Mouse (Mus musculus) heart, embryonic 10.5 days (tissue): ENCODE results near the gene Itih3. TPM values are rescaled to one million over a fixed set of nuclear protein-coding genes. Genes with fewer than 3 reads are reported as not detected.
A peak's percentile ranks its signal among the peaks of the same experiment; 100 is the strongest.

Experiments
- DNase-seq: peaks from one replicate; pipeline ENCODE4 v3.0.0-alpha.2; 2017; ENCODE audit warnings: low spot score
- H3K27ac ChIP-seq: fragments of 300-500 bp; sonication (generic); 2 replicates; pipeline ENCODE4 v1.5.1; 2016; ENCODE audit warnings: mild to moderate bottlenecking
- H3K27me3 ChIP-seq: fragments of 300-500 bp; sonication (generic); 2 replicates; pipeline ENCODE4 v1.6.1; 2016; ENCODE audit warnings: mild to moderate bottlenecking; ENCODE audit not compliant: poor library complexity, insufficient read depth, severe bottlenecking
- H3K36me3 ChIP-seq: fragments of 300-500 bp; sonication (generic); 2 replicates; pipeline ENCODE4 v1.6.1; 2016; ENCODE audit warnings: mild to moderate bottlenecking, moderate library complexity
- H3K4me1 ChIP-seq: fragments of 300-500 bp; sonication (generic); 2 replicates; pipeline ENCODE4 v1.6.1; 2016; ENCODE audit warnings: mild to moderate bottlenecking
- H3K4me3 ChIP-seq: fragments of 300-500 bp; sonication (generic); 2 replicates; pipeline ENCODE4 v1.5.1; 2016; ENCODE audit warnings: mild to moderate bottlenecking, moderate library complexity
- H3K9me3 ChIP-seq: fragments of 300-500 bp; sonication (generic); 2 replicates; pipeline ENCODE4 v1.6.1; 2016; ENCODE audit warnings: mild to moderate bottlenecking, moderate library complexity
- WGBS: fragments of 180-500 bp; shearing (Covaris S2); methylation state at CpG from one replicate; pipeline ENCODE4 v1.1.7; 2016; 5-methylcytosine and 5-hydroxymethylcytosine counted together
- polyA plus RNA-seq: library from polyadenylated mRNA; unstranded; fragments of >200 nt; fragmentation: Nextera tagmentation; extraction: Ambion mirVana; gene quantifications from 2 replicates; pipeline ENCODE4 v1.2.1, GENCODE M21; 2016

Gene Itih3
- polyA plus RNA-seq, 1 experiment from 2014 or later: 5.0 TPM

- Histone ChIP-seq H3K36me3 (no peaks in the 10 kb centered on the region), H3K9me3 (no peaks in the 10 kb centered on the region), H3K4me1 (peaks cover 15% of the 10 kb centered on the region), H3K27me3 (peaks cover 10% of the 10 kb centered on the region; the same call in 1 of the 2 replicates), H3K4me3 (no peak within 1 kb of the TSS), H3K27ac (no peak within 1 kb of the TSS)
- no peak for DNase-seq
- WGBS: 68% methylated on average over 3 of the region's 3 CpGs
These were observed 37.4 kb downstream of the Itih3 start, which contains the start of gene Itih4 for GRCm38 (mm10) chr14:30886204-30886603. Gene Itih4, plus strand, starts transcription at chr14:30886476.

GRCm38 (mm10) chr14:30885298-30885697, 38.3 kb downstream of the Itih3 start:
- WGBS: 11% methylated on average over 3 of the region's 3 CpGs
- no peak for DNase-seq

DNA sequence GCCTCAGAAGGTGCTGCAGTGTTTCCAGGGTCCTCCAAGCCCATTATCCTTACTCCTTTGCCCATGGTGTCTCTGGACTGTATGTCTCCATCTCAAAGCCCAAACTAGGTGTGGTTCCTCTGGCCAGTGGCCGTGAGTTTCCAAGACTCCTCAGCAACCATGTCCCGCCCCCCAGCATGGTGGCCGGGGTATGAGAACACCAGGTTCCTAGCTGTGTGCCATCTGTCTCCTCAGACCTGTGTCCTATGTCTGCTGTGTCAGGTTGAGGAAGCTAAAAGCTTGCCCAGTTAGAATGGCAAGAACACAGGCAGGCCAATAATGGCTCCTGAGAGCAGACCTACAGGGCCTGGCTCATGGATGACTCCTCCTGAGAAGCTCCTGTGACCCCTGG, 41.8 kb downstream of the Itih3 start:
- H3K4me3 ChIP-seq: no peak overlapping the region
- DNase-seq: no peak
- no peaks in the 10 kb centered on the region for H3K9me3 ChIP-seq
- no peaks in the 10 kb centered on the region for H3K27me3 ChIP-seq
- WGBS: 82% methylated on average over 3 of the region's 3 CpGs
- H3K4me1 ChIP-seq: peaks cover 28% of the 10 kb centered on the region
- H3K27ac ChIP-seq: no peak overlapping the region
- 0 out of 2 replicates have a peak, but pooled peaks cover 2% of the 10 kb centered on the region for H3K36me3 ChIP-seq

More at GRCm38 (mm10) chr14:30885298-30885697, 38.3 kb downstream of the Itih3 start:
- Histone ChIP-seq H3K4me3 (no peak overlapping the region), H3K9me3 (no peaks in the 10 kb centered on the region), H3K36me3 (0 out of 2 replicates have a peak, but pooled peaks cover 2% of the 10 kb centered on the region), H3K4me1 (peaks cover 19% of the 10 kb centered on the region), H3K27ac (no peak overlapping the region), H3K27me3 (peaks cover 10% of the 10 kb centered on the region; the same call in 1 of the 2 replicates)

DNA sequence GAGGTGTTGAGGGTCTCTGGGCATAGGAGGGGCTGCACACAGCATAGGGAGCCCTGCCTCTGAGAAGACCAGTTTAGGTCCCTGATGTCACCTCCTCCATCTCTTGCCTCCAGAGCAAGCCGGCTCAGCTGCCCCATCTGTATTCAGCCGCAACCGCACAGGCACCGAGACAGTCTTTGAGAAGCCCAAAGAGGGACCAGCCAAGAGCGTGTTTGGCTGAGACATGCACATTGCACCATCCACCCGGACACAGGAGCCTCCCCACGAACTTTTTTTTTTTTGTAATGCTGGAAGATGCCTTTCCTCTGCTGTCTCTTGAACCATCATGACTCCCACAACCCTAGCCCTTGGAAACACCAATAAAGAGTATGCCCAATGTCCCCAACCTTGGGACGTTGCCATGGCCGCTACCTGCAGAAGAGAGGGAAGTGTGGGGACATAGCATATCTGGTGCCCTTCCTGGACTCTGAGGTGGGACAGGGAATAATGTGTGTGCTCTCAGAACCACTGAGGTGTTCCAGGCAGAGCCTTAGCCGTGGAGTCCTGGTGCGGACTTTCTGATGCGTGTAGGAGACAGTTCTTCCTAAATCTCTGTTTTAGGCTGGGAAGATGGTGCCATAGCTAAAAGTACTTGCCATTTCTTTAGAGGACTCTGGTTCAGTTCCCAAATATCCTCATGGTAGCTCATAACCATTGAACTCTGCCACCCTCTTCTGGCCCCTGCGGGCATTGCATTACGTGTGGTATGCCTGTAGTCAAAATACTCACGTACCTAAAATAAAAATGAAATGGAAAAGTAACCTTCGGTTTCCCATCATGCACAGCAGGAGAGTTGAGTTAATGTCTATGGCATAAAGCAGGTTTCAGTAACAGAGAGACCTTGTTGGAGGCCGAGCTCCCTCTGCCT, 42.5 kb downstream of the Itih3 start:
- H3K36me3 ChIP-seq: 0 out of 2 replicates have a peak, but pooled peaks cover 6% of the 10 kb centered on the region
- no peak for DNase-seq
- no peak overlapping the region for H3K4me3 ChIP-seq
- H3K27me3 ChIP-seq: no peaks in the 10 kb centered on the region
- no peak overlapping the region for H3K27ac ChIP-seq
- WGBS: 76% methylated on average over 17 of the region's 17 CpGs
- no peaks in the 10 kb centered on the region for H3K9me3 ChIP-seq
- H3K4me1 ChIP-seq: peaks cover 33% of the 10 kb centered on the region

DNA sequence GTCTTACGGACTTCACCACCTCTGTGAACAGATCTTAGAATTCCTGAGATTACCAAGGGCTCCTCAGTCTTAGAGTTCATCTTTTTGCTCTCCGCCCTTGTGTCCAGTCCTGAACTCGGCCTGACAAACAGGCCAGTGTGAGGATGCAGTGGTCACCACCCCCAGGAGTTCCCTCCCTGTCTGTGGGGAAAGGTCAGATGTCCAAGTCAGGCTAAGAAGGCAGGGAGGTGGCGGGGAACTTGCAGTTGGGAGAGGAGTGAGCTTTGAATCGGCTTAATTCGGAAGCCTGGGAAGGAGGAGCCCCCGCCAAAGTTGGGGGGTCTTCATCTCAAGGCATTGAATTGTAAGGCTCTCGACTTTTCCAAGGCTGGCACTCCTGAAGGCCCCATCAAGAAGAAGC, 43.3 kb downstream of the Itih3 start:
- 0 out of 2 replicates have a peak, but pooled peaks cover 10% of the 10 kb centered on the region for H3K36me3 ChIP-seq
- 69% methylated on average over 8 of the region's 8 CpGs for WGBS

GRCm38 (mm10) chr14:30879794-30880193, 43.8 kb downstream of the Itih3 start:
- H3K27ac ChIP-seq: peak overlapping the region; percentile 75; the same call in 1 of the 2 replicates
- no peak for DNase-seq
- H3K36me3 ChIP-seq: 0 out of 2 replicates have a peak, but pooled peaks cover 13% of the 10 kb centered on the region
- 62% methylated on average over 9 of the region's 9 CpGs for WGBS
- no peaks in the 10 kb centered on the region for H3K27me3 ChIP-seq
- H3K9me3 ChIP-seq: no peaks in the 10 kb centered on the region
- peaks cover 44% of the 10 kb centered on the region for H3K4me1 ChIP-seq
- H3K4me3 ChIP-seq: no peak overlapping the region

More for the DNA sequence above, 43.3 kb downstream of the Itih3 start:
- Histone ChIP-seq H3K4me1 (peaks cover 41% of the 10 kb centered on the region), H3K27ac (peak overlapping the region; percentile 75; the same call in 1 of the 2 replicates), H3K4me3 (no peak overlapping the region), H3K27me3 (no peaks in the 10 kb centered on the region), H3K9me3 (no peaks in the 10 kb centered on the region)
- DNase-seq: no peak

GRCm38 (mm10) chr14:30878958-30879571, 44.5 kb downstream of the Itih3 start, which contains the start of gene Mustn1:
Gene Mustn1, plus strand, starts transcription at chr14:30879200.
- Histone ChIP-seq H3K4me1 (peaks cover 50% of the 10 kb centered on the region), H3K36me3 (peaks cover 20% of the 10 kb centered on the region; the same call in 1 of the 2 replicates), H3K9me3 (no peaks in the 10 kb centered on the region), H3K27me3 (no peaks in the 10 kb centered on the region), H3K27ac (peak within 1 kb of the TSS; percentile 75; the same call in 1 of the 2 replicates), H3K4me3 (no peak within 1 kb of the TSS)
- no peak for DNase-seq
- 63% methylated on average over 11 of the region's 11 CpGs for WGBS

GRCm38 (mm10) chr14:30877827-30878226, 45.7 kb downstream of the Itih3 start:
- no peak for DNase-seq
- Histone ChIP-seq H3K27me3 (no peaks in the 10 kb centered on the region), H3K4me3 (no peak overlapping the region), H3K27ac (no peak overlapping the region), H3K4me1 (peaks cover 59% of the 10 kb centered on the region), H3K36me3 (peaks cover 26% of the 10 kb centered on the region), H3K9me3 (no peaks in the 10 kb centered on the region)
- WGBS: 88% methylated on average over 3 of the region's 3 CpGs

DNA sequence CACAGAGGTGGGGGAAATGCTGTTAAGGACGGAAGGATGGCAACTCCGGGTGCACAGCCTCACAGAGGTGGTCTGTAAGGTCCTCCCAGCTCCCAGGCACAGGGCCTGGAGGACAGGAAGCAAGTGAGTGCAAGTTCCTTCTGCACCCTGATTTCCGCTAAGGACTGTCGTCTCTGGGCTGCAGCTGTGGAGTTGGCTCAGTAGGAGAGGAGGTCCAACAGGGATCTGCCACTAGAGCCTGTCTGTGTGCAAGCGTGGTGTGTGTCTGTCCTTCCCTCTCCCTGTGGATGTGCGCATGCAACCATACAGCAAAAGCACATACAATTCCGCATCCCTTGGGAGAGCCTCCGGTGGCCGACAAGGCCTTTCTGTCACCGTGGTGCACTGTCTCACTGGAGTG, 47.1 kb downstream of the Itih3 start:
- peaks cover 56% of the 10 kb centered on the region for H3K4me1 ChIP-seq
- 83% methylated on average over 10 of the region's 10 CpGs for WGBS
- H3K36me3 ChIP-seq: peaks cover 26% of the 10 kb centered on the region
- H3K27me3 ChIP-seq: no peaks in the 10 kb centered on the region
- H3K4me3 ChIP-seq: no peak overlapping the region
- H3K27ac ChIP-seq: peak overlapping the region; percentile 22; the same call in 1 of the 2 replicates
- no peak for DNase-seq
- H3K9me3 ChIP-seq: no peaks in the 10 kb centered on the region

DNA sequence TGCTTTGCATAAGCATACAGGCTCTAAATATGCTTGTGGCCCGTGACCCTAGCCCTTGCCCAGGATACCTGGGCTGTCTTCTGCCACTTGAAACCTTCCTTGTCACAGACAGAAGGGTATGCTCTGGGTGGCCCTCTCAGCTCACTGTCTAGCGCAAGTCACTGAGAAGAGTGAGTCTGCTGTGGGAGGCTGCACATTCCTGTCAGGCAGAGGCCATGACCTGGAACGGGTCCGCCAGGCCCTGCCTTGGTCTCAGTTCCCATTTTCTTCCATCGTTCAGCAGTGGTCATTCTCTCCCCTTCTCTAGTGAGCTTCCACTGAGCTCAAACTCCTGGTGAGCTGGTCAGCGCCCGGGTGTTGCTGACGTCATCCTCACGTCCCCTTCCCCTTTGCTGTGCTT, 47.6 kb downstream of the Itih3 start:
- H3K4me1 ChIP-seq: peaks cover 61% of the 10 kb centered on the region
- no peak overlapping the region for H3K4me3 ChIP-seq
- WGBS: 80% methylated on average over 9 of the region's 9 CpGs
- 0 out of 2 replicates have a peak overlapping the region, but pooled peaks have one; percentile 22 for H3K27ac ChIP-seq
- H3K9me3 ChIP-seq: no peaks in the 10 kb centered on the region
- H3K27me3 ChIP-seq: no peaks in the 10 kb centered on the region
- peaks cover 29% of the 10 kb centered on the region for H3K36me3 ChIP-seq
- no peak for DNase-seq

DNA sequence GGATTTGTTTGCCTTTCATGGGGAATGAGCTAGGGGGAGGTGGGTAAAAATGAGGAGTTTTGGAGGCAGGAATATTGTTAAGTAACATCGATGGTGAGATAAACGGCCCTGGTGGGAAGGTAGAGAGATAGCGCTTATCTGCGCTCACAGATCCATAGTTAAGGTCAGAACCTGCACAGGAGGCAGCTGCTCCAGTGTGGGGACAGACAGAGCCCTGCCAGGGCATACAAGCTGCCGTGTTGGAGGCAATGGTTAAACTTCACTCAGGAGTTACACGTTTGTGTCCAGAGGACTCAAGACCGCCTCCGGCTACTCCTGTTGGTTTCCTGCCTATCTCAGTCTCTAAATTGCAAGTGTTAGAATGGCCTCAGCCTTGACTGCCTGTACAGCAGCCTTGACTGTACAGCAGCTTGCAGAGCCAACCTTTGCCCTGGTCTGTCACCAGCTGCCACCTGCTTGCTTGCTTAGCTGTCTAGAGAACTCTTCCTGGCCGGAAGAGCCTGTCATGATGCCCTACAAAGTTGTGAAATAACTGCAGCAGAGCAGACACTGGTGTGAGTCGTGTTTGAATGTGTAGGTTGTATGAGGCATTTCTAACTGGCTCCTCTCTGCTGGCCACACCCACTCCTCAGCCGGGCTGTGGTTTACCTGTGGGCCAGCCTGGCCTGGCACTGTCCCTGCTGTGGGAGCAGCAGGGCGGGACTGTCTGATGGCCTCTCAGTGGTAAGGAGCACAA, 48.3 kb downstream of the Itih3 start:
- Histone ChIP-seq H3K4me1 (peaks cover 64% of the 10 kb centered on the region), H3K27me3 (no peaks in the 10 kb centered on the region), H3K36me3 (peaks cover 27% of the 10 kb centered on the region), H3K4me3 (no peak overlapping the region), H3K9me3 (no peaks in the 10 kb centered on the region), H3K27ac (0 out of 2 replicates have a peak overlapping the region, but pooled peaks have one; percentile 9)
- 78% methylated on average over 12 of the region's 12 CpGs for WGBS
- no peak for DNase-seq

GRCm38 (mm10) chr14:30874095-30874700, 49.4 kb downstream of the Itih3 start:
- DNase-seq: no peak
- Histone ChIP-seq H3K4me1 (peaks cover 64% of the 10 kb centered on the region), H3K9me3 (no peaks in the 10 kb centered on the region), H3K27me3 (no peaks in the 10 kb centered on the region), H3K36me3 (peaks cover 27% of the 10 kb centered on the region), H3K27ac (peak overlapping the region; percentile 54), H3K4me3 (no peak overlapping the region)
- WGBS: 62% methylated on average over 18 of the region's 18 CpGs
